Mouse (Mus musculus) bone marrow, adult 2 months (tissue): ENCODE measurements around the gene Oaf.

Experiments
- CTCF ChIP-seq: fragments of 200-500 bp; IDR thresholded peaks from 2 replicates; pipeline ENCODE4 v1.5.1; 2011; ENCODE audit warnings: low read length, control low read depth; ENCODE audit not compliant: control insufficient read depth, insufficient read depth
- POLR2A ChIP-seq: fragments of 200-500 bp; IDR thresholded peaks from 2 replicates; pipeline ENCODE4 v1.6.1; 2011; ENCODE audit warnings: low read depth, mild to moderate bottlenecking, control low read depth, low read length, borderline replicate concordance; ENCODE audit not compliant: control insufficient read depth

DNA sequence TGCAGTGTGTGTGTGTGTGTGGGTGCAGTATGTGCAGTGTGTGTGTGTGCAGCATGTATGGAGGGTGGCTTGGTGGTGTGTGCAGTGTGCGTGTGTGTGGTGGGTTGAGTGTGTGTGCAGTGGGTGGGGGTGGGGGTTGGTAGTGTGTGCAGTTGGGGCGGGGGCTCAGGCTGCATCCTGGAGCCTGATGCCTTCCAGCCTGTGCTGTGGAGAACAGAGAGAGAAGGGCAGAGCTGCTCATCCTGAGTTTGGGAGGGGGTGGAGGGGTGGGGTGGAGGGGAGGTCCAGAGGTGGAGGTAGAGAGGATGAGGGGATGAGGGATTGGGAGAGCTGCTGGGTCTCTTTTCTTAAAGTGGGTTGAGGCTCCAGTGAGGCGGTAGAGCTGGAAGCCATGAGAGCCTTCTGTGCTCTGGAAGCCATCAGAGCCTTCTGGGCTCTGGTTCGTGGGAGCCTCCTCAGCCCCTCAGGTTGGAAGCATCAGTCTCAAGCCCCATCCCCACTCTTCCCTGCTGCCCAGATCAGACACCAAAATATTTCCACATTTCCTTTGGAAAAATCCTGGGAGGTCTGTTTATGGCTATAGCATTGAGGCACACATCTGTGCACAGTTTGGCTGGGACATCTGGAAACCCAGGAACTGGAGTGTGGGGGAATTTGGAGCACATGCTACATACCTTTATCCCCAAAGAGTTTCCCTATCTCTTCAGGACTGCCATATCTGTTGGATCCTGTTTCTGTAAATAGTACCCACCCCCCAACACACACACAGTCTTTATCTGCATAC, 21.6 kb upstream of the Oaf start:
- no peak for TF ChIP-seq CTCF
- no peak for TF ChIP-seq POLR2A
